Mouse (Mus musculus): ENCODE measurements around the gene Adtrp. TPM values are rescaled to one million over a fixed set of nuclear protein-coding genes. Genes with fewer than 3 reads are reported as not detected.

Gene Adtrp
- polyA plus RNA-seq (2016; fragmentation: Nextera tagmentation; extraction: Ambion mirVana): 0.45 TPM in 1 of 2 replicates, not detected in the other

DNA sequence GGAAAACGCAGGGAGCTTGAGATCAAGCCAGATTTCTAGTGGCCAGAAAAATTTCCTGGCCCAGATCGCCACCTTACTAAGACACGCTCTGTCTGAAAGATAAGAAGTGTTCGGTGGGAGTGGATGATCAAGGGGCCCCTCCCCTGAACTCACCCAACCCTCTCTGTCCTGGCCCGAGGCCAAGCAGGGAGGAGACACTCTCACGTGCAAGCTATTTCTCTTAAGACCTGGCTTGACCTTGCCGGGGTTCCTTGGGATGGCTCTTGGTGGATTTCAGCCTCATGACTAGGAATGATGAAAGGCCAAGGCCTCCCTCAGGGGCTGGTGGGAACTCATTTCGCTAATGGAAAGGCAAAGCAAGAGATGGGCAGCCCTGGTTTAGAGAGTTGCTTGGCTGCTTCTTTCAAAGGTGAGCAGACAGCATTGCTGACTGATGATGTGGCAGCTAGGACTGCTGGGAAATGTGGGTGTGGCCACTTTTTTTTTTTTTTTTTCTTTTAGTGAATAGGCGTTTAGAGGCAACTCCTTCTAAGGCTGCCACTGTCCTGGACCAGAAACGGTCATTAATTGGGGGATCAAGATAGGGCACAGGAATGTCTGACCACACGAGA lies at the start of gene Adtrp:
TSS of gene Adtrp (minus strand) at position 169 of the 611 bp plus-strand sequence.
- Histone ChIP-seq H3K27me3 (no peaks in the 10 kb centered on the region), H3K4me3 (replicated peaks) (no peak within 1 kb of the TSS), H3K4me2 (no peak within 1 kb of the TSS), H3K4me1 (replicated peaks) (no peaks in the 10 kb centered on the region), H3K27ac (no peak within 1 kb of the TSS), H3K36me3 (no peaks in the 10 kb centered on the region), H3K9ac (replicated peaks) (no peak within 1 kb of the TSS), H3K9me3 (no peaks in the 10 kb centered on the region)
- no peak for ATAC-seq (ENCODE audit: insufficient number of reproducible peaks, insufficient read depth, low FRiP score, low TSS enrichment, low read depth)
- 76% methylated on average over 11 of the region's 11 CpGs for WGBS

DNA sequence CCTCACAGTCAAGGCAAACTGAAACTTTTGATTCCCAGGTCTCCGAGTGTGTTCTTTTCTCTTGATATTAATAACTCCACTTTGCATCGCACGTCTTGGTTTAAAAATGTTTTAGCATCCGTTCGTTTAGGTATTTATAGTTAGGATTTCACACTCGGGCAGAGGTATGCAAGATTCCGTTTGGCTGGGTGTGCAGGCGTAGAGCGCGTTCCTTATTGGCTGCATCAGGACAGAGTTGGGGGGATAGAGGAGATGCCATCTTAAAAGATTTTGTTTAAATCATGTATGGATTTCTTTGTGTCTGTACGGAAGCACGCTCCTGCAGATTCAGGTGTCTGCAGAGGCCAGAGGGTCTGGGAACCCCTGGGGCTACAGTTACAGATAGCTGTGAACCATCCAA lies 44.5 kb upstream of the Adtrp start:
- WGBS: 92% methylated on average over 12 of the region's 12 CpGs
- H3K36me3 ChIP-seq: no peaks in the 10 kb centered on the region
- no peak for ATAC-seq (ENCODE audit: insufficient number of reproducible peaks, insufficient read depth, low FRiP score, low TSS enrichment, low read depth)
- no peak overlapping the region for H3K9ac ChIP-seq (replicated peaks)
- no peaks in the 10 kb centered on the region for H3K9me3 ChIP-seq
- no peaks in the 10 kb centered on the region for H3K4me1 ChIP-seq (replicated peaks)
- no peak overlapping the region for H3K4me2 ChIP-seq
- no peaks in the 10 kb centered on the region for H3K27me3 ChIP-seq
- no peak overlapping the region for H3K4me3 ChIP-seq (replicated peaks)
- no peak overlapping the region for H3K27ac ChIP-seq

DNA sequence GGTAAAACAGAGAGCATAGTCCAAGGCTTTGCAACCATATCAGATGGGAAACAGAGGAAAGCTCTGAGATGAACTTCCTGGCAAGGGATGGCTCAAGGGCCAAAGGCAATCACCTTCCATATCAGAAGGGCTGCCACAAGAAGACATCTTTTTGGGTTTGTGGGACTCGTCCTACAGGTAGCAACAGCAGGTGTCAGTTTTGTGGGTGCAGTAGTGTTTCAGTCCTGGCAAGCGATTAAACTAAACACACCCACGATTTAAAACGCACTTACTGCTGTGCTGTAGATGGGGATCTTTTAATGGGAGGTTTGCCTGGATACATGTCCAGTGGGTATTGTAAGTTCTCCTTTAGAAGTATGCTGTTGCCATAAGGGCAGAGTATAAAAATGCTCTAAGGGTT lies 43.1 kb upstream of the Adtrp start:
- no peak for ATAC-seq (ENCODE audit: insufficient number of reproducible peaks, insufficient read depth, low FRiP score, low TSS enrichment, low read depth)
- no peaks in the 10 kb centered on the region for H3K27me3 ChIP-seq

GRCm38 (mm10) chr13:41890111-41890600 lies 42.7 kb upstream of the Adtrp start:
- Histone ChIP-seq H3K4me2 (no peak overlapping the region), H3K9me3 (no peaks in the 10 kb centered on the region), H3K4me3 (replicated peaks) (no peak overlapping the region), H3K27me3 (no peaks in the 10 kb centered on the region), H3K9ac (replicated peaks) (no peak overlapping the region), H3K36me3 (no peaks in the 10 kb centered on the region), H3K4me1 (replicated peaks) (no peaks in the 10 kb centered on the region), H3K27ac (no peak overlapping the region)
- whole genome bisulfite sequencing: 87% methylated on average over 2 of the region's 2 CpGs
- no peak for ATAC-seq (ENCODE audit: insufficient number of reproducible peaks, insufficient read depth, low FRiP score, low TSS enrichment, low read depth)

More for the DNA sequence above, 43.1 kb upstream of the Adtrp start:
- H3K27ac ChIP-seq: no peak overlapping the region
- H3K4me3 ChIP-seq (replicated peaks): no peak overlapping the region
- H3K9ac ChIP-seq (replicated peaks): no peak overlapping the region
- no peaks in the 10 kb centered on the region for H3K4me1 ChIP-seq (replicated peaks)
- no peaks in the 10 kb centered on the region for H3K36me3 ChIP-seq
- no peaks in the 10 kb centered on the region for H3K9me3 ChIP-seq
- H3K4me2 ChIP-seq: no peak overlapping the region
- WGBS: 90% methylated on average over 4 of the region's 4 CpGs

GRCm38 (mm10) chr13:41888644-41889043 lies 41.2 kb upstream of the Adtrp start:
- Histone ChIP-seq H3K4me2 (no peak overlapping the region), H3K4me3 (replicated peaks) (no peak overlapping the region), H3K27ac (no peak overlapping the region), H3K9ac (replicated peaks) (no peak overlapping the region), H3K27me3 (no peaks in the 10 kb centered on the region), H3K4me1 (replicated peaks) (no peaks in the 10 kb centered on the region), H3K36me3 (no peaks in the 10 kb centered on the region), H3K9me3 (no peaks in the 10 kb centered on the region)
- no peak for ATAC-seq (ENCODE audit: insufficient number of reproducible peaks, insufficient read depth, low FRiP score, low TSS enrichment, low read depth)
- WGBS: 86% methylated on average over 2 of the region's 2 CpGs

- Histone ChIP-seq H3K9me3 (no peaks in the 10 kb centered on the region), H3K9ac (replicated peaks) (no peak overlapping the region), H3K36me3 (no peaks in the 10 kb centered on the region), H3K4me3 (replicated peaks) (no peak overlapping the region), H3K4me1 (replicated peaks) (no peaks in the 10 kb centered on the region), H3K27me3 (no peaks in the 10 kb centered on the region), H3K4me2 (no peak overlapping the region), H3K27ac (no peak overlapping the region)
- WGBS: 86% methylated on average over 4 of the region's 4 CpGs
- no peak for ATAC-seq (ENCODE audit: insufficient number of reproducible peaks, insufficient read depth, low FRiP score, low TSS enrichment, low read depth)
Observed at GRCm38 (mm10) chr13:41886120-41886519, 38.6 kb upstream of the Adtrp start.

DNA sequence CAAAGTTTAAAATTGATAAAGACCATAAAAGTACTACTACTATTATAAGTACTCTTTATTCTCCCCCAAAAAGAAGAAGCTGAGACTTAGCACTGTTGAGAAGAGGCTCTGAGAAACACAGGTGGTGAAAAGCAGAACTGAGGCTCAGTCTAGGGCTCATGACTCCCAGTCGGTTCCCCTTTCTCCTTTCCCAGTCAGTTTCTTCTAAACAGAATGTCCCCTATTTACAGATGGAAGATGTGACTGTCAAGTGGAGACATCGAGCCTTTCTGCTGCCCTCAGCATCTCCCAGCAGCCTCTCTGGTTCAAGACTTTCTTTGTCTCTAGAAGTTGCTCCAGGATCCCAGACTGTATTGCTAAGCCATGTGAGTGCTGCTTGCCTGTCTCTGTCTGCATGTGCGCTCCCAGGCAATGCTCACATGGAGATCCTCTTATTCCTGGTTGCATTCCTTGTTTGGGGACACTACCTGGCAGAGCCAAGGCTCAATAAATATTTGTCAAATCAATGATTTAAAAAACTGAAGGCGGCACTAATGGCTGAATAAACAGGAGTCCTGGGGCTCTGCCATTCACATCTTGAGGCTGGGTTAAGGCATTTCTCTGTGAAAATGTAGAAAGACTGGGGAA lies 36.3 kb upstream of the Adtrp start:
- no peaks in the 10 kb centered on the region for H3K9me3 ChIP-seq
- no peaks in the 10 kb centered on the region for H3K36me3 ChIP-seq
- no peak overlapping the region for H3K27ac ChIP-seq
- no peaks in the 10 kb centered on the region for H3K27me3 ChIP-seq
- no peak for ATAC-seq (ENCODE audit: insufficient number of reproducible peaks, insufficient read depth, low FRiP score, low TSS enrichment, low read depth)
- H3K9ac ChIP-seq (replicated peaks): no peak overlapping the region
- H3K4me2 ChIP-seq: no peak overlapping the region
- H3K4me1 ChIP-seq (replicated peaks): no peaks in the 10 kb centered on the region
- no peak overlapping the region for H3K4me3 ChIP-seq (replicated peaks)
- 77% methylated on average over 4 of the region's 4 CpGs for WGBS

DNA sequence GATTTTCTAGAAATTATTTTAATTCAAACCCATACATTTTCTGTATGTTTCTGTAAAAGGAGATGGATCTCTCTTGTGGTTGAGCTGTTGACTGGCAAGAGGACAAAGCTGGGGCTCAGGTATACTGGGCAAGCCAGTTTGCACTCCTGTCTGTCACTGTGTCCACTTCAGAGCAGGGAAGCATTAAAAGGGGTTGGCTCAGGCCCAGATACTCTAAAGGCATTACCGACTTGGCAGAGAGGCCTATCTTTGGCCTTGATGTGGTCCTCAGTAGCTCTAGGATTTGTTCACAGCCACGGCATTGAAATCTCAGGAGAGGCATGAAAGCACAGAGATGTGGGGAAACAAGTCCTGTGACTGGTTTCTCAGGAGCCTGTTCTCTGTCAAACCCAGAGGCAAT lies 33.7 kb upstream of the Adtrp start:
- no peaks in the 10 kb centered on the region for H3K9me3 ChIP-seq
- H3K4me2 ChIP-seq: no peak overlapping the region
- no peaks in the 10 kb centered on the region for H3K36me3 ChIP-seq
- no peak overlapping the region for H3K4me3 ChIP-seq (replicated peaks)
- no peak for ATAC-seq (ENCODE audit: insufficient number of reproducible peaks, insufficient read depth, low FRiP score, low TSS enrichment, low read depth)
- 86% methylated on average over 2 of the region's 2 CpGs for WGBS
- H3K4me1 ChIP-seq (replicated peaks): no peaks in the 10 kb centered on the region
- H3K27me3 ChIP-seq: no peaks in the 10 kb centered on the region
- no peak overlapping the region for H3K9ac ChIP-seq (replicated peaks)
- no peak overlapping the region for H3K27ac ChIP-seq

DNA sequence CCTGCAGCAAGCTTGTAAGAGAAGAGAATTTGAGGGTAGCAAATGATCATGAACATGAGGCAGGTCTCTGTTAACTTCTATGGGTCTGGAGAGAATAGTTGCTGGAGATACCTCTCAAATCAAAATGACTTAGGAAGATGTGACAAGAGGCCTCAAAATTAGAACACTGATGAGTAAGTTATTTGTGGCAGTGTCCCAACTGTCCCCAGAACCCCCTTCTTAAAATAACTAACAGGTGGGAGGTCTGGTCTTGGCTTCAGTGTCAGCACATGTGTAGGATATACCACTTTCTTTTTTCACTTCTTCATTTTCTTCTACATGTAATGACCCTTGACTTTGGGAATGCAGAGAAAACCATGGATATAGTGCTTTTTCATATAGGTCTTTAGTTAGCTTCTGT lies 33.0 kb upstream of the Adtrp start:
- no peak for ATAC-seq (ENCODE audit: insufficient number of reproducible peaks, insufficient read depth, low FRiP score, low TSS enrichment, low read depth)
- Histone ChIP-seq H3K4me3 (replicated peaks) (no peak overlapping the region), H3K4me1 (replicated peaks) (no peaks in the 10 kb centered on the region), H3K4me2 (no peak overlapping the region), H3K9me3 (no peaks in the 10 kb centered on the region), H3K9ac (replicated peaks) (no peak overlapping the region), H3K36me3 (no peaks in the 10 kb centered on the region), H3K27me3 (no peaks in the 10 kb centered on the region), H3K27ac (no peak overlapping the region)

DNA sequence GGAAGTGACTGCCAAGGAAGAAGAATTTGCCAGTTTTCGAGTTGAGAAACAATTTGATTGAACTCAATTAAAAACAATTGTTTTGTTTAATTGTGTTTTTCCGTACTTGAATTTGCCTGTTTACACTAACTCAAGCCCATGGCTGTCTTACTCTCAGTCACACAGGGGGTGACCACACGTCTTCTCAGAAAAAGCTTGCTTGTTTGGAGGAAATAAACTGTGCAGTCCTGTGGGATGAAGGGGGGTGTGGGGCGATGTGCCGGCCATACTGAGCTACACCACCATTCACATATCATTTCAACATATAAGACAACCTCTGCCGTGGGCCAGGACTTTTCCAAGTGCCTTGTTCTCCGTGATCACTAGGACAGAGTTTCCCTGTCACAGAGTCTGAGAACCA lies 25.2 kb upstream of the Adtrp start:
- no peak overlapping the region for H3K4me3 ChIP-seq (replicated peaks)
- H3K4me1 ChIP-seq (replicated peaks): peaks cover 16% of the 10 kb centered on the region
- WGBS: 48% methylated on average over 7 of the region's 7 CpGs
- no peak for ATAC-seq (ENCODE audit: insufficient number of reproducible peaks, insufficient read depth, low FRiP score, low TSS enrichment, low read depth)
- H3K9ac ChIP-seq (replicated peaks): no peak overlapping the region
- H3K9me3 ChIP-seq: no peaks in the 10 kb centered on the region
- no peak overlapping the region for H3K27ac ChIP-seq
- H3K4me2 ChIP-seq: no peak overlapping the region
- no peaks in the 10 kb centered on the region for H3K36me3 ChIP-seq
- H3K27me3 ChIP-seq: no peaks in the 10 kb centered on the region

DNA sequence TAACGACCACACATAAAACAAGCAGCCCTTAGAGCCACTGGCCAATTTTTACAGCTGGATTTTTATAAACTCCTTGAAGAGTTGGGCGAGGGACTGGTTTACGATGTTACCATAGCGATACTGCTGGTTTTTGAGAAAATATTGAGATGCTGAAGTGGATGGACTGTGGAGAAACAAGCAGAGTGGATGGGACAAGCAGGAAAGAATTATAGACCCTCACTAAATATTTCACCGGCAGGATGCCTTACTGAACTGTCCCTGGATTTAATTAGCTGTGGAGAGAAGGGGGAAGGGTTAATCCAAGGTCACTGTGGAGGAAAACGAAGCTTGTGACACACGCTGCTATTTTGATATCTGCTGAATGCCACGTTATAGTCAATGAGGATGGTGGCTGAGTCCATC lies 24.7 kb upstream of the Adtrp start:
- no peak overlapping the region for H3K27ac ChIP-seq
- no peaks in the 10 kb centered on the region for H3K27me3 ChIP-seq
- no peak overlapping the region for H3K4me3 ChIP-seq (replicated peaks)
- no peak overlapping the region for H3K9ac ChIP-seq (replicated peaks)
- H3K4me2 ChIP-seq: peak overlapping the region; percentile 30
- no peaks in the 10 kb centered on the region for H3K9me3 ChIP-seq
- ATAC-seq (ENCODE audit: insufficient number of reproducible peaks, insufficient read depth, low FRiP score, low TSS enrichment, low read depth): no peak
- peaks cover 16% of the 10 kb centered on the region for H3K4me1 ChIP-seq (replicated peaks)
- no peaks in the 10 kb centered on the region for H3K36me3 ChIP-seq
- WGBS: 5% methylated on average over 8 of the region's 8 CpGs

GRCm38 (mm10) chr13:41867533-41867932 lies 20.0 kb upstream of the Adtrp start:
- no peak overlapping the region for H3K9ac ChIP-seq (replicated peaks)
- no peaks in the 10 kb centered on the region for H3K27me3 ChIP-seq
- H3K36me3 ChIP-seq: no peaks in the 10 kb centered on the region
- peaks cover 12% of the 10 kb centered on the region for H3K4me1 ChIP-seq (replicated peaks)
- H3K4me2 ChIP-seq: no peak overlapping the region
- no peak overlapping the region for H3K27ac ChIP-seq
- 89% methylated on average over 2 of the region's 2 CpGs for WGBS
- H3K9me3 ChIP-seq: no peaks in the 10 kb centered on the region
- ATAC-seq (ENCODE audit: insufficient number of reproducible peaks, insufficient read depth, low FRiP score, low TSS enrichment, low read depth): no peak
- no peak overlapping the region for H3K4me3 ChIP-seq (replicated peaks)
